13 mouse cellular contexts compared by ENCODE assay signal in genomic region chr11:79093386-79093906, GRCm38 (mm10). TPM values are rescaled to one million over a fixed set of nuclear protein-coding genes. Genes with fewer than 3 reads are reported as not detected.
A peak's percentile ranks its signal among the peaks of the same experiment; 100 is the strongest.
DNase-seq lines count a peak whose midpoint lies in the region; ATAC-seq lines count a peak whose summit lies in the region.
"Had no signal": no experiment of that assay in that cellular context is flagged by ENCODE, and none has a peak within 500 bp of the region (broad histone marks: within the 10 kb centered on the region; RNA-seq: fewer than 3 reads in every experiment).

No protein-coding gene starts in this region.

- no peaks in the 10 kb centered on the region for H3K36me3 ChIP-seq in heart, embryonic 15.5 days
- H3K36me3 ChIP-seq in lung, embryonic 16.5 days (ENCODE audit: control insufficient read depth, insufficient read depth, low read length) = no peaks in the 10 kb centered on the region
- no peaks in the 10 kb centered on the region for H3K36me3 ChIP-seq in stomach, embryonic 14.5 days (ENCODE audit: control insufficient read depth, insufficient read depth, low read length)

- H3K9me3 ChIP-seq in heart, embryonic 15.5 days (replicated peaks) = no peaks in the 10 kb centered on the region
- no peaks in the 10 kb centered on the region for H3K9me3 ChIP-seq in lung, embryonic 16.5 days (ENCODE audit: control insufficient read depth, low read length)
- H3K9me3 ChIP-seq in stomach, embryonic 14.5 days (ENCODE audit: control insufficient read depth, low read depth, low read length) = no peaks in the 10 kb centered on the region

- no peaks in the 10 kb centered on the region for H3K27me3 ChIP-seq in heart, embryonic 15.5 days
- no peaks in the 10 kb centered on the region for H3K27me3 ChIP-seq in lung, embryonic 16.5 days (ENCODE audit: control insufficient read depth, insufficient read depth, low read depth, low read length)
- H3K27me3 ChIP-seq in stomach, embryonic 14.5 days (ENCODE audit: control insufficient read depth, insufficient read depth, low read length) = no peaks in the 10 kb centered on the region

- no peak overlapping the region for H3K4me3 ChIP-seq in heart, embryonic 15.5 days
- H3K4me3 ChIP-seq in lung, embryonic 16.5 days (ENCODE audit: low read length) = no peak overlapping the region
- no peak overlapping the region for H3K4me3 ChIP-seq in stomach, embryonic 14.5 days (ENCODE audit: low read depth, low read length)

- no peak for DNase-seq in heart, adult 11 months
- DNase-seq in lung, postnatal 14 days = no peak
- DNase-seq in R1 (ENCODE audit: low read depth, low spot score) = peak; percentile 84
- DNase-seq in frontal cortex, postnatal 10 days (ENCODE audit: low spot score in 2 of 2) = no peak
- DNase-seq: cerebellum, postnatal 10 days; kidney, adult 8-10 months; left cerebral cortex, postnatal 4 days; lung, adult 2 months; right cerebral cortex, postnatal 14 days had no signal

- ATAC-seq in heart, embryonic 15.5 days (replicated peaks; ENCODE audit: insufficient number of reproducible peaks, insufficient read depth, low FRiP score, low read depth) = no peak
- ATAC-seq in lung, embryonic 16.5 days (ENCODE audit: low read depth) = no peak
- no peak for ATAC-seq in stomach, embryonic 14.5 days (ENCODE audit: insufficient number of reproducible peaks, insufficient read depth, low FRiP score, low read depth)
- ATAC-seq: forebrain, embryonic 16.5 days had no signal

- WGBS in heart, embryonic 15.5 days = 57% methylated on average over 15 of the region's 15 CpGs
- WGBS in lung, embryonic 16.5 days = 44% methylated on average over 15 of the region's 15 CpGs
- WGBS in stomach, embryonic 14.5 days = 67% methylated on average over 15 of the region's 15 CpGs

- H3K4me2 ChIP-seq in heart, embryonic 15.5 days = no peak overlapping the region
- no peak overlapping the region for H3K4me2 ChIP-seq in lung, embryonic 16.5 days (ENCODE audit: low read depth, low read length)
- H3K4me2 ChIP-seq in stomach, embryonic 14.5 days (replicated peaks; ENCODE audit: low read depth, low read length) = no peak overlapping the region

- H3K4me1 ChIP-seq in heart, embryonic 15.5 days (replicated peaks) = peaks cover 67% of the 10 kb centered on the region
- peaks cover 54% of the 10 kb centered on the region for H3K4me1 ChIP-seq in lung, embryonic 16.5 days (replicated peaks; ENCODE audit: control insufficient read depth, insufficient read depth, low read length)
- H3K4me1 ChIP-seq in stomach, embryonic 14.5 days (ENCODE audit: control insufficient read depth, insufficient read depth, low read length) = peaks cover 37% of the 10 kb centered on the region

- H3K27ac ChIP-seq in heart, embryonic 15.5 days = peak overlapping the region; percentile 91
- peak overlapping the region; percentile 96 for H3K27ac ChIP-seq in lung, embryonic 16.5 days (ENCODE audit: low read length)
- peak overlapping the region; percentile 88; the same call in 1 of the 2 replicates for H3K27ac ChIP-seq in stomach, embryonic 14.5 days (ENCODE audit: low read length)

- H3K9ac ChIP-seq in heart, embryonic 15.5 days = no peak overlapping the region
- H3K9ac ChIP-seq in lung, embryonic 16.5 days (ENCODE audit: low read length) = no peak overlapping the region
- no peak overlapping the region for H3K9ac ChIP-seq in stomach, embryonic 14.5 days (replicated peaks; ENCODE audit: low read depth, low read length)

RNA-seq across cellular contexts. Expression of gene Ksr1, which starts 52.8 kb away (rescaled TPM):
- polyA plus RNA-seq in heart, embryonic 15.5 days (2015; fragmentation: Nextera tagmentation; extraction: Ambion mirVana) = 3.2 and 4.1 TPM in 2 replicates
- 3.3 and 3.7 TPM in 2 replicates for polyA plus RNA-seq in lung, embryonic 16.5 days (2015; fragmentation: Nextera tagmentation; extraction: Ambion mirVana)
- polyA plus RNA-seq in stomach, embryonic 14.5 days (2014; fragmentation: Nextera tagmentation; extraction: Ambion mirVana) = 3.6 and 3.8 TPM in 2 replicates
